Mouse (Mus musculus): Measurements from ENCODE around the gene Arl2bp. TPM values are rescaled to one million over a fixed set of nuclear protein-coding genes. Genes with fewer than 3 reads are reported as not detected.

Arl2bp gene
- polyA plus RNA-seq, 1 experiment from 2014 or later, result 59.7 TPM

- Histone ChIP-seq H3K4me1 (ENCODE audit: control insufficient read depth, insufficient read depth, low read length) (no peaks in the 10 kb centered on the region), H3K9me3 (ENCODE audit: control insufficient read depth, low read length) (no peaks in the 10 kb centered on the region), H3K4me3 (ENCODE audit: low read length) (no peak overlapping the region), H3K27ac (ENCODE audit: low read depth, low read length) (no peak overlapping the region), H3K27me3 (ENCODE audit: control insufficient read depth, insufficient read depth, low read length) (no peaks in the 10 kb centered on the region), H3K9ac (ENCODE audit: low read depth, low read length) (no peak overlapping the region), H3K4me2 (replicated peaks; ENCODE audit: low read depth, low read length) (no peak overlapping the region), H3K36me3 (ENCODE audit: control insufficient read depth, insufficient read depth, low read length) (no peaks in the 10 kb centered on the region)
- 71% methylated on average over 8 of the region's 8 CpGs for WGBS
- no peak for ATAC-seq (ENCODE audit: low FRiP score, low TSS enrichment)
These were observed 43.9 kb downstream of the Arl2bp start for GRCm38 (mm10) chr8:94710336-94710735.

- Histone ChIP-seq H3K4me1 (ENCODE audit: control insufficient read depth, insufficient read depth, low read length) (no peaks in the 10 kb centered on the region), H3K4me3 (ENCODE audit: low read length) (no peak overlapping the region), H3K4me2 (replicated peaks; ENCODE audit: low read depth, low read length) (no peak overlapping the region), H3K27ac (ENCODE audit: low read depth, low read length) (no peak overlapping the region), H3K36me3 (ENCODE audit: control insufficient read depth, insufficient read depth, low read length) (no peaks in the 10 kb centered on the region), H3K27me3 (ENCODE audit: control insufficient read depth, insufficient read depth, low read length) (no peaks in the 10 kb centered on the region), H3K9ac (ENCODE audit: low read depth, low read length) (no peak overlapping the region), H3K9me3 (ENCODE audit: control insufficient read depth, low read length) (no peaks in the 10 kb centered on the region)
- no peak for ATAC-seq (ENCODE audit: low FRiP score, low TSS enrichment)
- 64% methylated on average over 5 of the region's 5 CpGs for WGBS
These were observed 44.8 kb downstream of the Arl2bp start for GRCm38 (mm10) chr8:94711160-94711718.

- ATAC-seq (ENCODE audit: low FRiP score, low TSS enrichment), result no peak
- H3K36me3 ChIP-seq (ENCODE audit: control insufficient read depth, insufficient read depth, low read length), result no peaks in the 10 kb centered on the region
- H3K27me3 ChIP-seq (ENCODE audit: control insufficient read depth, insufficient read depth, low read length), result no peaks in the 10 kb centered on the region
- H3K9me3 ChIP-seq (ENCODE audit: control insufficient read depth, low read length), result no peaks in the 10 kb centered on the region
- no peak overlapping the region for H3K4me2 ChIP-seq (replicated peaks; ENCODE audit: low read depth, low read length)
- 63% methylated on average over 5 of the region's 5 CpGs for WGBS
- H3K4me1 ChIP-seq (ENCODE audit: control insufficient read depth, insufficient read depth, low read length), result no peaks in the 10 kb centered on the region
- no peak overlapping the region for H3K4me3 ChIP-seq (ENCODE audit: low read length)
- no peak overlapping the region for H3K9ac ChIP-seq (ENCODE audit: low read depth, low read length)
- no peak overlapping the region for H3K27ac ChIP-seq (ENCODE audit: low read depth, low read length)
These were observed 48.2 kb downstream of the Arl2bp start for GRCm38 (mm10) chr8:94714556-94714955.

- Histone ChIP-seq H3K4me3 (ENCODE audit: low read length) (no peak overlapping the region), H3K9me3 (ENCODE audit: control insufficient read depth, low read length) (no peaks in the 10 kb centered on the region), H3K4me2 (replicated peaks; ENCODE audit: low read depth, low read length) (no peak overlapping the region), H3K36me3 (ENCODE audit: control insufficient read depth, insufficient read depth, low read length) (no peaks in the 10 kb centered on the region), H3K27me3 (ENCODE audit: control insufficient read depth, insufficient read depth, low read length) (no peaks in the 10 kb centered on the region), H3K4me1 (ENCODE audit: control insufficient read depth, insufficient read depth, low read length) (no peaks in the 10 kb centered on the region), H3K27ac (ENCODE audit: low read depth, low read length) (no peak overlapping the region), H3K9ac (ENCODE audit: low read depth, low read length) (no peak overlapping the region)
- WGBS, result 87% methylated on average over 3 of the region's 3 CpGs
- no peak for ATAC-seq (ENCODE audit: low FRiP score, low TSS enrichment)
These were observed 49.5 kb downstream of the Arl2bp start for GRCm38 (mm10) chr8:94715871-94716270.

GRCm38 (mm10) chr8:94716841-94717240 is 50.4 kb downstream of the Arl2bp start:
- Histone ChIP-seq H3K4me3 (ENCODE audit: low read length) (no peak overlapping the region), H3K9ac (ENCODE audit: low read depth, low read length) (no peak overlapping the region), H3K9me3 (ENCODE audit: control insufficient read depth, low read length) (no peaks in the 10 kb centered on the region), H3K27me3 (ENCODE audit: control insufficient read depth, insufficient read depth, low read length) (no peaks in the 10 kb centered on the region), H3K36me3 (ENCODE audit: control insufficient read depth, insufficient read depth, low read length) (no peaks in the 10 kb centered on the region), H3K4me2 (replicated peaks; ENCODE audit: low read depth, low read length) (no peak overlapping the region), H3K27ac (ENCODE audit: low read depth, low read length) (no peak overlapping the region), H3K4me1 (ENCODE audit: control insufficient read depth, insufficient read depth, low read length) (no peaks in the 10 kb centered on the region)
- no peak for ATAC-seq (ENCODE audit: low FRiP score, low TSS enrichment)
- WGBS, result 66% methylated on average over 1 of the region's 1 CpGs

Other genes starting within 250 kb of the Arl2bp start
- gene Nlrc5, start 232.2 kb upstream of the Arl2bp start, polyA plus RNA-seq (2014; fragmentation: Nextera tagmentation; extraction: Ambion mirVana), result 0.10 and 0.70 TPM in 2 replicates
- gene Cpne2, start 133.6 kb upstream of the Arl2bp start, polyA plus RNA-seq (2014; fragmentation: Nextera tagmentation; extraction: Ambion mirVana), result 13.2 and 13.6 TPM in 2 replicates
- 29.6 and 37.3 TPM in 2 replicates for gene Rspry1, start 64.7 kb upstream of the Arl2bp start, polyA plus RNA-seq (2014; fragmentation: Nextera tagmentation; extraction: Ambion mirVana)
- gene Fam192a, start 64.6 kb upstream of the Arl2bp start, polyA plus RNA-seq (2014; fragmentation: Nextera tagmentation; extraction: Ambion mirVana), result 60.2 and 82.1 TPM in 2 replicates
- 13.5 and 19.3 TPM in 2 replicates for gene Pllp, start 29.7 kb downstream of the Arl2bp start, polyA plus RNA-seq (2014; fragmentation: Nextera tagmentation; extraction: Ambion mirVana)
- not detected in 2 replicates for gene Ccl22, start 79.0 kb downstream of the Arl2bp start, polyA plus RNA-seq (2014; fragmentation: Nextera tagmentation; extraction: Ambion mirVana)
- gene Cx3cl1, start 105.4 kb downstream of the Arl2bp start, polyA plus RNA-seq (2014; fragmentation: Nextera tagmentation; extraction: Ambion mirVana), result 4.2 and 7.4 TPM in 2 replicates
- not detected in 2 replicates for gene Ccl17, start 143.9 kb downstream of the Arl2bp start, polyA plus RNA-seq (2014; fragmentation: Nextera tagmentation; extraction: Ambion mirVana)
- 59.8 and 71.9 TPM in 2 replicates for gene Coq9, start 171.7 kb downstream of the Arl2bp start, polyA plus RNA-seq (2014; fragmentation: Nextera tagmentation; extraction: Ambion mirVana)
- 101 and 102 TPM in 2 replicates for gene Ciapin1, start 171.8 kb downstream of the Arl2bp start, polyA plus RNA-seq (2014; fragmentation: Nextera tagmentation; extraction: Ambion mirVana)
- gene Polr2c, start 190.8 kb downstream of the Arl2bp start, polyA plus RNA-seq (2014; fragmentation: Nextera tagmentation; extraction: Ambion mirVana), result 183 and 185 TPM in 2 replicates
- 14.6 and 20.6 TPM in 2 replicates for gene Dok4, start 209.7 kb downstream of the Arl2bp start, polyA plus RNA-seq (2014; fragmentation: Nextera tagmentation; extraction: Ambion mirVana)

All from kidney, embryonic 14.5 days (tissue).